In the genomic region with DNA sequence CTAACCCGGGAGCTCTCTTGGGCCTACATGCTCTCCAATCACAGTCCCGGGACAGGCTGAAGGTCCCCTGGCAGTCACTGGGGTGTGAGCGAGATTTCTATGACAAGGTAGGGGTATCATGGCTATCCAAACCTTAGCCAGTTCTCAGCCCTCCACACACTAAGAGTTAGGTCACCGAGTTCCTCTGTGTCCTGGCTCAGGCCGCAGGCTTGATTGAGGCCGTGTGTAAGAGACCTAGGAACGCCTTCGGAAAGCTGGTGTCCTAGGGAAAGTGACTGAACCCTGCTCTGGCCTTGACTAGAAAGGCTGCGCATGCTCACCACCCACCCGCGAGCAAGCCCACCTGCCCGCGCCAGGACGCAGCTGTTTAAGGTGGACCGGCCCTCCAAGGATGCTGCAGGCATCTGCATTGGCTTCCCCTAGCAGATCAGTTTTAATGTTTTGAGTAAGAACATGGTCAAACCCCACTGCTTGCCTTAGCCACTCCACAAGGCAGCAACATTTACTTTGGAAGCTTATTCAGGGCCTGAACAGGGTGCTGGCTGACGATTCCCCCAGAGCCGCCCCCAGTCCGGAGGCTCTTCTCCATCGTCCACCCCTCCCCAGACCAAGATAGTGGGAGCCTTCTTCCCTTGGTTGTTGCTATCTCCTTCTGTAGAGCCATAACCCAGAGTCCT, we compare ENCODE assay signal across 8 mouse cellular contexts. TPM values are rescaled to one million over a fixed set of nuclear protein-coding genes. Genes with fewer than 3 reads are reported as not detected.
DNase-seq lines count a peak whose midpoint lies in the region; ATAC-seq and TF ChIP-seq lines count a peak whose summit lies in the region.

No protein-coding gene starts in this region.

- peak overlapping the region; percentile 72 for H3K9ac ChIP-seq in heart, adult 2 months (ENCODE audit: low read depth, low read length)
- peak overlapping the region; percentile 76 for H3K9ac ChIP-seq in limb, embryonic 15.5 days
- H3K9ac ChIP-seq in midbrain, embryonic 14.5 days (replicated peaks; ENCODE audit: low read length), result peak overlapping the region; percentile 88
- H3K9ac ChIP-seq in stomach, embryonic 14.5 days (replicated peaks; ENCODE audit: low read depth, low read length), result peak overlapping the region; percentile 85

- TF ChIP-seq POLR2A in heart, adult 2 months (IDR thresholded peaks at IDR 0.05; ENCODE audit: insufficient read depth, low read depth, low read length), result peak; percentile 58

- peak overlapping the region; percentile 93 for H3K4me3 ChIP-seq in heart, adult 2 months
- peak overlapping the region; percentile 91 for H3K4me3 ChIP-seq in limb, embryonic 15.5 days
- peak overlapping the region; percentile 84 for H3K4me3 ChIP-seq in midbrain, embryonic 14.5 days (replicated peaks; ENCODE audit: low read depth, low read length)
- peak overlapping the region; percentile 87 for H3K4me3 ChIP-seq in stomach, embryonic 14.5 days (ENCODE audit: low read depth, low read length)

- H3K79me2 ChIP-seq in heart, adult 2 months (replicated peaks; ENCODE audit: control insufficient read depth, insufficient read depth, low read length), result peaks cover 2% of the 10 kb centered on the region; the same call in 1 of the 2 replicates

- intact Hi-C loops in heart, adult 2 months (cut with DNase I), result loop anchor here (2.0 to 10.0 kb wide), 2 partner anchors 13 to 311 kb away; a partner anchor contains a TSS

- no peaks in the 10 kb centered on the region for H3K27me3 ChIP-seq in heart, adult 2 months (ENCODE audit: control insufficient read depth, insufficient read depth, low read length)
- no peaks in the 10 kb centered on the region for H3K27me3 ChIP-seq in limb, embryonic 15.5 days
- H3K27me3 ChIP-seq in midbrain, embryonic 14.5 days (ENCODE audit: control insufficient read depth, insufficient read depth, low read length), result no peaks in the 10 kb centered on the region
- H3K27me3 ChIP-seq in stomach, embryonic 14.5 days (ENCODE audit: control insufficient read depth, insufficient read depth, low read length), result no peaks in the 10 kb centered on the region

- no peaks in the 10 kb centered on the region for H3K36me3 ChIP-seq in heart, adult 2 months (ENCODE audit: control insufficient read depth, insufficient read depth, low read length)
- H3K36me3 ChIP-seq in limb, embryonic 15.5 days, result peaks cover 27% of the 10 kb centered on the region
- peaks cover 29% of the 10 kb centered on the region for H3K36me3 ChIP-seq in midbrain, embryonic 14.5 days (ENCODE audit: control insufficient read depth, insufficient read depth, low read length)
- H3K36me3 ChIP-seq in stomach, embryonic 14.5 days (ENCODE audit: control insufficient read depth, insufficient read depth, low read length), result peaks cover 25% of the 10 kb centered on the region

- H3K4me2 ChIP-seq in limb, embryonic 15.5 days, result peak overlapping the region; percentile 74
- peak overlapping the region; percentile 58 for H3K4me2 ChIP-seq in midbrain, embryonic 14.5 days (ENCODE audit: low read length)
- peak overlapping the region; percentile 77 for H3K4me2 ChIP-seq in stomach, embryonic 14.5 days (replicated peaks; ENCODE audit: low read depth, low read length)

- peak; percentile 57 for DNase-seq in urinary bladder, postnatal 25 days (ENCODE audit: low spot score)
- DNase-seq in urinary bladder, adult 2 months (ENCODE audit: low spot score), result no peak
- DNase-seq in embryo, embryonic 11 days, result peak; percentile 82
- peak; percentile 77 to 82 for DNase-seq in heart, adult 2 months
- DNase-seq in kidney, adult 18-20 months, result peak; percentile 78
- DNase-seq in midbrain, embryonic 14.5 days, result peak; percentile 87

- TF ChIP-seq CTCF in heart, adult 2 months (IDR thresholded peaks at IDR 0.05), result no peak

- no peaks in the 10 kb centered on the region for H3K9me3 ChIP-seq in limb, embryonic 15.5 days
- no peaks in the 10 kb centered on the region for H3K9me3 ChIP-seq in midbrain, embryonic 14.5 days (ENCODE audit: control insufficient read depth, low read length)
- no peaks in the 10 kb centered on the region for H3K9me3 ChIP-seq in stomach, embryonic 14.5 days (ENCODE audit: control insufficient read depth, low read depth, low read length)

- WGBS in heart, adult 2 months, result 4% methylated on average over 19 of the region's 19 CpGs
- 5% methylated on average over 19 of the region's 19 CpGs for WGBS in limb, embryonic 15.5 days
- 3% methylated on average over 19 of the region's 19 CpGs for WGBS in midbrain, embryonic 14.5 days
- WGBS in stomach, embryonic 14.5 days, result 2% methylated on average over 19 of the region's 19 CpGs

- TF ChIP-seq EP300 in heart, adult 2 months (IDR thresholded peaks at IDR 0.05; ENCODE audit: insufficient read depth, low read depth, low read length), result no peak

- H3K4me1 ChIP-seq in heart, adult 2 months (ENCODE audit: control insufficient read depth, insufficient read depth, low read length), result peaks cover 14% of the 10 kb centered on the region
- peaks cover 41% of the 10 kb centered on the region for H3K4me1 ChIP-seq in limb, embryonic 15.5 days
- H3K4me1 ChIP-seq in midbrain, embryonic 14.5 days (ENCODE audit: control insufficient read depth, insufficient read depth, low read length), result peaks cover 22% of the 10 kb centered on the region
- peaks cover 17% of the 10 kb centered on the region for H3K4me1 ChIP-seq in stomach, embryonic 14.5 days (ENCODE audit: control insufficient read depth, insufficient read depth, low read length)

- peak overlapping the region; percentile 94 for H3K27ac ChIP-seq in heart, adult 2 months
- peak overlapping the region; percentile 90 for H3K27ac ChIP-seq in limb, embryonic 15.5 days
- H3K27ac ChIP-seq in midbrain, embryonic 14.5 days (replicated peaks; ENCODE audit: low read depth, low read length), result peak overlapping the region; percentile 93
- H3K27ac ChIP-seq in stomach, embryonic 14.5 days (ENCODE audit: low read length), result peak overlapping the region; percentile 90

- peak; percentile 70 for ATAC-seq in limb, embryonic 15.5 days (ENCODE audit: insufficient number of reproducible peaks, low FRiP score, low TSS enrichment, low read depth)
- ATAC-seq in midbrain, embryonic 14.5 days (ENCODE audit: low FRiP score, low TSS enrichment), result peak; percentile 81
- ATAC-seq in stomach, embryonic 14.5 days (ENCODE audit: insufficient number of reproducible peaks, insufficient read depth, low FRiP score, low read depth), result peak; percentile 67; the same call in 1 of the 2 replicates

RNA-seq across cellular contexts. Expression of a gene that starts 0.6 kb away (rescaled TPM):
- polyA plus RNA-seq in urinary bladder, adult 2 months (2012; rRNA removed), result 27.3 and 35.1 TPM in 2 replicates
- 10 to 100 TPM; 19.6 to 22.7 TPM for total RNA-seq in heart, adult 2 months (2021)
- 36.0 and 51.5 TPM in 2 replicates for polyA plus RNA-seq in heart, adult 2 months (2012; rRNA removed)
- polyA plus RNA-seq in limb, embryonic 15.5 days (2015; fragmentation: Nextera tagmentation; extraction: Ambion mirVana), result 20.0 and 23.8 TPM in 2 replicates
- 13.8 and 13.9 TPM in 2 replicates for polyA plus RNA-seq in midbrain, embryonic 14.5 days (2014; fragmentation: Nextera tagmentation; extraction: Ambion mirVana)
- polyA plus RNA-seq in stomach, embryonic 14.5 days (2014; fragmentation: Nextera tagmentation; extraction: Ambion mirVana), result 9.8 and 11.1 TPM in 2 replicates

RNA-seq across cellular contexts. Expression of a gene that starts 13.0 kb away (rescaled TPM):
- 55.6 and 56.7 TPM in 2 replicates for polyA plus RNA-seq in urinary bladder, adult 2 months (2012; rRNA removed)
- 10 to 100 TPM; 19.6 to 19.8 TPM for total RNA-seq in heart, adult 2 months (2021)
- polyA plus RNA-seq in heart, adult 2 months (2012; rRNA removed), result 26.8 and 32.4 TPM in 2 replicates
- polyA plus RNA-seq in limb, embryonic 15.5 days (2015; fragmentation: Nextera tagmentation; extraction: Ambion mirVana), result 103 and 110 TPM in 2 replicates
- 80.2 and 81.3 TPM in 2 replicates for polyA plus RNA-seq in midbrain, embryonic 14.5 days (2014; fragmentation: Nextera tagmentation; extraction: Ambion mirVana)
- 79.1 and 80.2 TPM in 2 replicates for polyA plus RNA-seq in stomach, embryonic 14.5 days (2014; fragmentation: Nextera tagmentation; extraction: Ambion mirVana)

RNA-seq across cellular contexts. Expression of a gene that starts 13.0 kb away (rescaled TPM):
- polyA plus RNA-seq in urinary bladder, adult 2 months (2012; rRNA removed), result 88.4 and 90.6 TPM in 2 replicates
- total RNA-seq in heart, adult 2 months (2021), result 10 to 100 TPM; 40.1 to 41.2 TPM
- polyA plus RNA-seq in heart, adult 2 months (2012; rRNA removed), result 20.9 and 25.1 TPM in 2 replicates
- 431 and 446 TPM in 2 replicates for polyA plus RNA-seq in limb, embryonic 15.5 days (2015; fragmentation: Nextera tagmentation; extraction: Ambion mirVana)
- 451 and 457 TPM in 2 replicates for polyA plus RNA-seq in midbrain, embryonic 14.5 days (2014; fragmentation: Nextera tagmentation; extraction: Ambion mirVana)
- polyA plus RNA-seq in stomach, embryonic 14.5 days (2014; fragmentation: Nextera tagmentation; extraction: Ambion mirVana), result 613 and 635 TPM in 2 replicates

RNA-seq across cellular contexts. Expression of a gene that starts 17.8 kb away (rescaled TPM):
- polyA plus RNA-seq in urinary bladder, adult 2 months (2012; rRNA removed), result not detected in 2 replicates
- not detected for total RNA-seq in heart, adult 2 months (2021)
- not detected in 2 replicates for polyA plus RNA-seq in heart, adult 2 months (2012; rRNA removed)
- not detected in 2 replicates for polyA plus RNA-seq in limb, embryonic 15.5 days (2015; fragmentation: Nextera tagmentation; extraction: Ambion mirVana)
- polyA plus RNA-seq in midbrain, embryonic 14.5 days (2014; fragmentation: Nextera tagmentation; extraction: Ambion mirVana), result not detected in 2 replicates
- not detected in 2 replicates for polyA plus RNA-seq in stomach, embryonic 14.5 days (2014; fragmentation: Nextera tagmentation; extraction: Ambion mirVana)

RNA-seq across cellular contexts. Expression of a gene that starts 22.6 kb away (rescaled TPM):
- not detected in 2 replicates for polyA plus RNA-seq in urinary bladder, adult 2 months (2012; rRNA removed)
- not detected for total RNA-seq in heart, adult 2 months (2021)
- polyA plus RNA-seq in heart, adult 2 months (2012; rRNA removed), result not detected in 2 replicates
- polyA plus RNA-seq in limb, embryonic 15.5 days (2015; fragmentation: Nextera tagmentation; extraction: Ambion mirVana), result 0.87 TPM in 1 of 2 replicates, not detected in the other
- 0.86 and 3.3 TPM in 2 replicates for polyA plus RNA-seq in midbrain, embryonic 14.5 days (2014; fragmentation: Nextera tagmentation; extraction: Ambion mirVana)
- polyA plus RNA-seq in stomach, embryonic 14.5 days (2014; fragmentation: Nextera tagmentation; extraction: Ambion mirVana), result not detected in 2 replicates
